Mouse (Mus musculus) heart, adult 18-20 months (tissue): ENCODE results near the gene Fbxo11. TPM values are rescaled to one million over a fixed set of nuclear protein-coding genes. Genes with fewer than 3 reads are reported as not detected.
"Not testable (repeated sequence)": the region's sequence is repeated elsewhere in the genome, so short reads cannot be mapped to it uniquely, and the experiment has no call there.

Source experiments
- DNase-seq, 2 experiments: peaks; one replicate each; pipeline ENCODE4 v3.0.0; 2021 to 2022; ENCODE audit warnings: mixed read lengths in 1 of 2
- total RNA-seq, 2 experiments: library from RNA; stranded (reverse); gene quantifications; 2 replicates each; pipeline ENCODE4 v1.2.3; 2021

Fbxo11 gene
- total RNA-seq, 2 experiments from 2014 or later, result 31.9 to 33.1 TPM

DNA sequence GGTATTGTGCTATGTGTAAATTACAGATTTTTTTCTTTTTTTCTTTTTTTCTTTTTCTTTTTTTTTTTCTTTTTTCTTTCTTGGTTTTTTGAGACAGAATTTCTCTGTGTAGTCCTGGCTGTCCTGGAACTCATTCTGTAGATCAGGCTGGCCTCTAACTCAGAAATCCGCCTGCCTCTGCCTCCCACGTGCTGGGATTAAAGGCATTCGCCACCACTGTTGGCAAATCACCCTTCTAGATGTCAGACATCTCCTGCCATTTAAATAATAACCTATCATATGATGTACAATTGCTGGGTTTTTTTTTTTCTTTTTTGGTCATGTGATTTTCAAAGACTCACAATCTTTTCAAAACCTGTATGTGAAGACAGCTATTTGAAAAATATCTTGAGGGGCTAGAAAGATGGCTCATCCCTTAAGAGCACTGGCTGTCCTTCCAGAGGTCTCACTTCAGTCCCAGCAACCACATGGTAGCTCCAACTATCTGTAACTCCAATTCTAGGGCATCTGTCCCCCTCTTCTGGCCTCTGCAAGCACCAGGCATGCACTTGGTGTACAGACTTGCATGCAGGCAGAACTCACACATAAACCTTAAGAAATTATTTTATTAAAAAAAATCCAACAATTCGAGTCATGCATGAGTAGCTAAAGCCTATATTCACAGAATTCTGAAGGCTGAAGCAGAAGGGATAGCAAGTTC is 2.3 kb upstream of the Fbxo11 start:
- DNase-seq, result no peak

DNA sequence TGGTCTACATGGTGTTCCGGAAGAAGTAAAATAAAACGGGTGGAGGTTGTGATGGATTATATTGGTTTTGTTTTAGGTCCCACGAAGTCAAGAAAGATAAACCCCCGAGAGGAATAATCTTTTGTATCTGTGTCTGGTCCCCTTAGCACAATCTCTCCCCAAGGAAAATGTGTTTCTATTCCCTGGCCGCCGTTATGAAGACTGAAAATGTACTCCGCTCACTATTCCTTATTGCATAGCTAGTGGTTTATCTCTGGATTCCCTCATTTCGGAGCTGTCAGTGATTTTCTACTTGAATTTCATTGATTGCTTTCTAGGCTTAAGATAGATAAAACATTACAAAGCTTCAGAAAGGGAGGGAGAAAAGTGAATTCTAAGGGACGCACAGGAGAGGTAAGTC is 1.7 kb upstream of the Fbxo11 start:
- no peak for DNase-seq

- DNase-seq, result peak; percentile 93 to 98
These were observed 933 bp upstream of the Fbxo11 start for GRCm38 (mm10) chr17:88065801-88066646.

DNA sequence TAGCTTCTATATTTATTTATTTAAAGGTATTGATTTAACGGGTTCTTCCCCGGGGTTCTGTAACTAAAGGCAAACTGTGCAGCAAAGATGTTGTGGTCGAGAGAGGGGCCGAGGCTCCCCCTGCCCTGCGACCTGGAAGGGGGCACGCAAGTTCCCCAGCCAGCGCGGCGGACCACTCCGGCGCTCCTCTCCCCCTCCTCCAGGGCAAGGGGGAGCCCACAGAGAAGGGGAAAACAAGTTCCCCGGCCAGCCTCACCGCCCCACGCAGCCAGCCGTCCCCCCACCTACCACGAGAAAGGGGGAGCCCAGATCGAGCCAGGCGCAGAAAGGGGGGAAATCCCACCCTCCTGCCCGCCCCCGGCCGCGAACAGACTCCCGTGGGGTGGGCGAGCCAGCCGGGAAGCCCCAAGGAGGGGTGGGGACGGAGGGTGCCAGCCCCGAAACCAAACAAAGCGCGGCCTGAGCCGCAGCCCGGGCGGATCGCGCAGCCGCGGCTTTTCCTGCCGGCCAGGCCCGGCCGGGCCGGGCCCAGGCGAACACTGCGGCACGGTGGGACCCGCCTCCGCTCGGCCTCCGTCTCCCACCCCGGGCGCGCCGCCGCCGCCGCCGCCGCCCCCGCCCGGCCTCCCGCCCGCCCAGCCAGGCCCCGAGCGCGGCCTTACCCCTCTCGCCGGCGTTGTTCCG is 602 bp downstream of the Fbxo11 start:
- peak; percentile 65 to 68 for DNase-seq

DNA sequence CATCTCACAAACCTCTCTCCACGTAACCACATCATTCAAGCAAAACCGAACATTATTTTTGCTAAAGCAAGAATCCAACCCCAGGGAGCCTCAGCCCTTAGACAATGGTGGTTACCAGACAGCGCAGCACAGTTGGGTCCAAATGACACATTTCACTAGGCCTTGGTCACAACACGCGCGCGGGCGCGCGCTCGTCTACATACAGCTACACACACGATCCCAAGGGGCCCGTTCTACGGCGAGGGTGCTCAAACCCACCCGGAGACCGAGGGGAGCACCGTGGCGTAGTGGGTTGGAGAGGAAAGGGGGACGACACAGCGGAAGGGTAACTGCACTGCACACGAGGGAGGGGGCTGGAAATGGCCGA is 1.1 kb downstream of the Fbxo11 start:
- DNase-seq, result peak; percentile 63 to 77

GRCm38 (mm10) chr17:88062860-88063580 is 2.1 kb downstream of the Fbxo11 start:
- DNase-seq, result no peak

- DNase-seq, result no peak
These were observed 3.1 kb downstream of the Fbxo11 start for GRCm38 (mm10) chr17:88061942-88062341.

GRCm38 (mm10) chr17:88058280-88058679 is 6.8 kb downstream of the Fbxo11 start:
- DNase-seq, result no peak

- no peak for DNase-seq
These were observed 7.2 kb downstream of the Fbxo11 start for GRCm38 (mm10) chr17:88057846-88058245.

DNA sequence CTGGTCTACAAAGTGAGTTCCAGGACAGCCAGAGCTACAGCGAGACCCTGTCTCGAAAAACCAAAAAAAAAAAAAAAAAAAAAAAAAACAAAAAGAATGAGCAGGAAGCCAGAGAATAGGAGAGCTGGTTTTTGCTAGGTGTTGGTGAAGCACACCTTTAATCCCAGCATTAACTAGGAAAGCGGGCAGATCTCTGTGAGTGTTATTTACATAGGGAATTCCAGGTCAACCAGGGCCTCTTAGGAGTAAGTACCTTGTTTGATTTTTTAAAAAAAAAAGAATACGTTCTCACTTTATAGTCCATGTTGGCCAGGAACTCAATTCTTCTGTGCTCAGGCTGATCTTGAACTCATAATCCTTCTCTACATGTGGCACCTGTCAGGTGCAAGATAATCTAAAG is 13.4 kb downstream of the Fbxo11 start:
- DNase-seq, result no peak

DNA sequence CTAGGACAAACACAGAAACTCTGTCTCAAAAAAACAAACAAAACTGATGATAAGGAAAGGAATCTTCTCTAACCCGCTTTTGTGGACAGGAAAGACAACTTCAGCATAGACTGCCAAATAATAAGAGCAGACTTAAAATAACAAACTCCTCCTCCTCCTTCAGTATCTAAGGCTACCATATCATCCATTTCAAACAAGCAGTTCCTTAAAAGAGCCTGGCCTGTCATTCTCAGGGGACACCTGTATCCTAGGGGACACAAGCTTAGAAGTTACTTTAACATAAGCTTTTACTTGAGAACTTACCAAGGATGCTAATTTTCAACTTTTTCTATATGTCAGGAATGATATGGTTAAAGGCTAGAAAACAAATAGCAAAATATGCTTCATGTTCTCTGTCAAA is 14.2 kb downstream of the Fbxo11 start:
- no peak for DNase-seq

DNA sequence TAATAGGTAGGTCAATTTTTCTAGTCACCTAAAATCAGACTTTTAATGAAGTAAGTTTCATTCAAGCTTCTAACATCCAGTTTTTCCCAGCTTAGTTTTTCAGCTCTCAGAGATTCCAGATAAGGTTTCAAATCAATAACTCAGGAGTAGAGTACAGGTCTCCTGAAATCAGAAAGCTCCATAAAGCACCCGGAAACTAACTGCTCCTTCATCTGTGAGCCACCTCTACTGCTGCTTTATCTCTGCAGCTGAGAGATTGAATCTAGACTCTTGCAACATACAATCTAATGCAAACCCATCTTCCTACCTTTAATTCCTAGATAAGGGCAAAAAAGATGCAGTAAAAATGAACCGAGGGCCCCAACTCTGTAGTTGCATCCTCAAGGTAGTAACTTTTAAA is 14.8 kb downstream of the Fbxo11 start:
- DNase-seq, result no peak

- peak; percentile 42 to 67 for DNase-seq
These were observed 22.7 kb downstream of the Fbxo11 start for GRCm38 (mm10) chr17:88042099-88043086.

DNA sequence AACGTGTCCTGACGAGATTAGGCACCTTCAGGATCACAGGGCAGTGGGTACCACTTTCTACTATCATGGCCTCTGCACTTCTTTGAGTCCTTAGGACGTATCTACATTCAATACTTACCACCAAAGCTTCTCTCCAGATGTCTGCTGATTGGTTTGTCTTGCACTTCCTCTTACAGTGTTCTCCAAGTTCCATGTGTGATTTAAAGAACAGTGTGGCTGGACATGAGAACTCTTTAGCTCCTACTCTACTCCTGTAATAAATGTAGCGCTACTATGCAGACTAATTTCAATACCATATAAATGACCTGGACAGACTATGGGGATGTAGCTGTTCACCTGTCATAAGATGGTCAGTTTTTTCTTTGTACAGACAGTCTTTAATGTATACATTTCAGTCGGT is 24.3 kb downstream of the Fbxo11 start:
- no peak for DNase-seq

DNA sequence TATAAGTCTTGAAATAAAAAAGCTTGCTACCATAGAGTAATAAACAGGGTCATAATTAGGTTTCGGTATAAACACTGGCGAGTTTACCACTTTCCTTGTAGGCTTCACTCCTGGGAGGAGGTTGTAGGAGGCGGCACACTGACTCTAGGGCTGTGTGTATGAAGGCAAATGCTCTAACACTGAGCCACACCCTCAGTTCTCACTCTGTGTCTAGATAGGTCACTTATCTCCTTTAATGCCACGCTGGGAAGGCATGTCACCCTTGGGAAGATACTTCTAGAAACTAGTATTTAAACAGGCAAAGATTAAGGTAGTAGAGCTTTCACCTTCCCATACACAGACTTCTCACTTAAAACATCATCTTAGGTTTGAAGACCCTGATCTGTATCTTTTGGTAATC is 30.7 kb downstream of the Fbxo11 start:
- no peak for DNase-seq

GRCm38 (mm10) chr17:88031755-88032154 is 33.3 kb downstream of the Fbxo11 start:
- DNase-seq, result no peak

- no peak for DNase-seq
These were observed 35.7 kb downstream of the Fbxo11 start for GRCm38 (mm10) chr17:88029194-88029970.

- DNase-seq, result peak; percentile 50 to 80
These were observed 39.9 kb downstream of the Fbxo11 start for GRCm38 (mm10) chr17:88025227-88025626.

- no peak for DNase-seq
These were observed 41.2 kb downstream of the Fbxo11 start for GRCm38 (mm10) chr17:88023924-88024323.

- not testable (repeated sequence) for DNase-seq
These were observed 49.1 kb downstream of the Fbxo11 start for GRCm38 (mm10) chr17:88016027-88016426.
